Mouse (Mus musculus): ENCODE data around the gene Slc5a11. TPM values are rescaled to one million over a fixed set of nuclear protein-coding genes. Genes with fewer than 3 reads are reported as not detected.

The Slc5a11 gene
- not detected for total RNA-seq (2023)

GRCm38 (mm10) chr7:123214365-123215075 lies at the start of gene Slc5a11:
Slc5a11 (plus strand) TSS chr7:123214780.

Other genes with a start within 250 kb of the Slc5a11 start
- 117 TPM for gene Rbbp6, start 249.1 kb upstream of the Slc5a11 start, total RNA-seq (2023)
- 105 TPM for gene Tnrc6a, start 90.9 kb upstream of the Slc5a11 start, total RNA-seq (2023)
- gene Lcmt1, start 155.0 kb downstream of the Slc5a11 start, total RNA-seq (2023), result 18.7 TPM
- 69.2 TPM for gene Arhgap17, start 155.1 kb downstream of the Slc5a11 start, total RNA-seq (2023)
- not detected for gene Aqp8, start 247.5 kb downstream of the Slc5a11 start, total RNA-seq (2023)